Mouse (Mus musculus): ENCODE measurements around the gene Fitm1. TPM values are rescaled to one million over a fixed set of nuclear protein-coding genes. Genes with fewer than 3 reads are reported as not detected.

Fitm1 gene
- polyA plus RNA-seq, 1 experiment = 12.8 TPM

- H3K79me2 ChIP-seq (ENCODE audit: control insufficient read depth, insufficient read depth) = no peaks in the 10 kb centered on the region
- peak overlapping the region; percentile 77 for H3K4me2 ChIP-seq (ENCODE audit: low read depth)
- no peaks in the 10 kb centered on the region for H3K36me3 ChIP-seq (ENCODE audit: control insufficient read depth, insufficient read depth)
- H3K4me3 ChIP-seq = peak overlapping the region; percentile 33
- peak overlapping the region; percentile 67 for H3ac ChIP-seq (ENCODE audit: control insufficient read depth, insufficient read length)
- no peak for TF ChIP-seq POLR2AphosphoS2 (IDR thresholded peaks at IDR 0.05; ENCODE audit: insufficient read length, low read depth)
- no peak for TF ChIP-seq MYOG (IDR thresholded peaks at IDR 0.05; ENCODE audit: control insufficient read depth in 1 of 3, insufficient read depth in 1 of 3, insufficient read length in 2 of 3, low read depth in 2 of 3)
- no peak for TF ChIP-seq SRF (IDR thresholded peaks at IDR 0.05; ENCODE audit: control insufficient read depth, insufficient read length, low read depth)
- TF ChIP-seq E2F4 (IDR thresholded peaks at IDR 0.05; ENCODE audit: insufficient read depth) = no peak
- TF ChIP-seq CEBPB (IDR thresholded peaks at IDR 0.05; ENCODE audit: insufficient read depth, poor library complexity, severe bottlenecking) = no peak
- no peak for TF ChIP-seq TCF12 (IDR thresholded peaks at IDR 0.05; ENCODE audit: insufficient read depth, poor library complexity, severe bottlenecking)
- TF ChIP-seq MAX (IDR thresholded peaks at IDR 0.05; ENCODE audit: low read depth) = no peak
- no peak for TF ChIP-seq TCF3 (IDR thresholded peaks at IDR 0.05; ENCODE audit: insufficient read length, low read depth)
- TF ChIP-seq MYOD1 (IDR thresholded peaks at IDR 0.05; ENCODE audit: control insufficient read depth in 1 of 3, insufficient read length in 2 of 3, low read depth in 2 of 3) = no peak
- no peak for TF ChIP-seq POLR2A (IDR thresholded peaks at IDR 0.05; ENCODE audit: insufficient read length, low read depth)
- no peak for TF ChIP-seq USF1 (IDR thresholded peaks at IDR 0.05; ENCODE audit: low read depth)
- no peak for TF ChIP-seq REST (IDR thresholded peaks at IDR 0.05; ENCODE audit: insufficient read depth, insufficient read length)
- H3K27me3 ChIP-seq (ENCODE audit: control insufficient read depth, insufficient read depth, insufficient read length) = no peaks in the 10 kb centered on the region
Measured at GRCm38 (mm10) chr14:55585566-55585960, 10.1 kb downstream of the Fitm1 start.

- H3K4me3 ChIP-seq = no peak overlapping the region
- H3K79me2 ChIP-seq (ENCODE audit: control insufficient read depth, insufficient read depth) = no peaks in the 10 kb centered on the region
- no peak overlapping the region for H3K4me2 ChIP-seq (ENCODE audit: low read depth)
- H3K36me3 ChIP-seq (ENCODE audit: control insufficient read depth, insufficient read depth) = no peaks in the 10 kb centered on the region
- no peak overlapping the region for H3ac ChIP-seq (ENCODE audit: control insufficient read depth, insufficient read length)
- H3K27me3 ChIP-seq (ENCODE audit: control insufficient read depth, insufficient read depth, insufficient read length) = no peaks in the 10 kb centered on the region
- TF ChIP-seq POLR2A (IDR thresholded peaks at IDR 0.05; ENCODE audit: insufficient read length, low read depth) (no peak), CEBPB (IDR thresholded peaks at IDR 0.05; ENCODE audit: insufficient read depth, poor library complexity, severe bottlenecking) (no peak)
Measured at GRCm38 (mm10) chr14:55586149-55586548, 10.7 kb downstream of the Fitm1 start.

- no peak overlapping the region for H3K4me2 ChIP-seq (ENCODE audit: low read depth)
- no peak overlapping the region for H3K4me3 ChIP-seq
- no peaks in the 10 kb centered on the region for H3K27me3 ChIP-seq (ENCODE audit: control insufficient read depth, insufficient read depth, insufficient read length)
- TF ChIP-seq MYOG (IDR thresholded peaks at IDR 0.05; ENCODE audit: control insufficient read depth in 1 of 3, insufficient read depth in 1 of 3, insufficient read length in 2 of 3, low read depth in 2 of 3) = no peak
- TF ChIP-seq POLR2AphosphoS2 (IDR thresholded peaks at IDR 0.05; ENCODE audit: insufficient read length, low read depth) = no peak
- TF ChIP-seq USF1 (IDR thresholded peaks at IDR 0.05; ENCODE audit: low read depth) = no peak
- TF ChIP-seq POLR2A (IDR thresholded peaks at IDR 0.05; ENCODE audit: insufficient read length, low read depth) = no peak
- no peak for TF ChIP-seq SRF (IDR thresholded peaks at IDR 0.05; ENCODE audit: control insufficient read depth, insufficient read length, low read depth)
- no peak for TF ChIP-seq TCF12 (IDR thresholded peaks at IDR 0.05; ENCODE audit: insufficient read depth, poor library complexity, severe bottlenecking)
- no peak for TF ChIP-seq MYOD1 (IDR thresholded peaks at IDR 0.05; ENCODE audit: control insufficient read depth in 1 of 3, insufficient read length in 2 of 3, low read depth in 2 of 3)
- TF ChIP-seq MAX (IDR thresholded peaks at IDR 0.05; ENCODE audit: low read depth) = no peak
- no peak for TF ChIP-seq E2F4 (IDR thresholded peaks at IDR 0.05; ENCODE audit: insufficient read depth)
- TF ChIP-seq CEBPB (IDR thresholded peaks at IDR 0.05; ENCODE audit: insufficient read depth, poor library complexity, severe bottlenecking) = no peak
- no peak for TF ChIP-seq TCF3 (IDR thresholded peaks at IDR 0.05; ENCODE audit: insufficient read length, low read depth)
- TF ChIP-seq REST (IDR thresholded peaks at IDR 0.05; ENCODE audit: insufficient read depth, insufficient read length) = no peak
- H3ac ChIP-seq (ENCODE audit: control insufficient read depth, insufficient read length) = no peak overlapping the region
- H3K79me2 ChIP-seq (ENCODE audit: control insufficient read depth, insufficient read depth) = peaks cover 18% of the 10 kb centered on the region
- H3K36me3 ChIP-seq (ENCODE audit: control insufficient read depth, insufficient read depth) = no peaks in the 10 kb centered on the region
Measured at GRCm38 (mm10) chr14:55589271-55589670, 13.9 kb downstream of the Fitm1 start.

- Histone ChIP-seq H3K36me3 (ENCODE audit: control insufficient read depth, insufficient read depth) (no peaks in the 10 kb centered on the region), H3K4me3 (peak overlapping the region; percentile 89), H3K27me3 (ENCODE audit: control insufficient read depth, insufficient read depth, insufficient read length) (no peaks in the 10 kb centered on the region), H3K79me2 (ENCODE audit: control insufficient read depth, insufficient read depth) (peaks cover 18% of the 10 kb centered on the region), H3K4me2 (ENCODE audit: low read depth) (peak overlapping the region; percentile 87), H3ac (ENCODE audit: control insufficient read depth, insufficient read length) (peak overlapping the region; percentile 46)
- TF ChIP-seq REST (IDR thresholded peaks at IDR 0.05; ENCODE audit: insufficient read depth, insufficient read length) = no peak
- no peak for TF ChIP-seq TCF12 (IDR thresholded peaks at IDR 0.05; ENCODE audit: insufficient read depth, poor library complexity, severe bottlenecking)
- no peak for TF ChIP-seq MYOD1 (IDR thresholded peaks at IDR 0.05; ENCODE audit: control insufficient read depth in 1 of 3, insufficient read length in 2 of 3, low read depth in 2 of 3)
- TF ChIP-seq MYOG (IDR thresholded peaks at IDR 0.05; ENCODE audit: control insufficient read depth in 1 of 3, insufficient read depth in 1 of 3, insufficient read length in 2 of 3, low read depth in 2 of 3) = no peak
- no peak for TF ChIP-seq POLR2A (IDR thresholded peaks at IDR 0.05; ENCODE audit: insufficient read length, low read depth)
- no peak for TF ChIP-seq MAX (IDR thresholded peaks at IDR 0.05; ENCODE audit: low read depth)
- no peak for TF ChIP-seq CEBPB (IDR thresholded peaks at IDR 0.05; ENCODE audit: insufficient read depth, poor library complexity, severe bottlenecking)
- no peak for TF ChIP-seq POLR2AphosphoS2 (IDR thresholded peaks at IDR 0.05; ENCODE audit: insufficient read length, low read depth)
- TF ChIP-seq SRF (IDR thresholded peaks at IDR 0.05; ENCODE audit: control insufficient read depth, insufficient read length, low read depth) = no peak
- TF ChIP-seq USF1 (IDR thresholded peaks at IDR 0.05; ENCODE audit: low read depth) = no peak
- TF ChIP-seq TCF3 (IDR thresholded peaks at IDR 0.05; ENCODE audit: insufficient read length, low read depth) = no peak
- TF ChIP-seq E2F4 (IDR thresholded peaks at IDR 0.05; ENCODE audit: insufficient read depth) = no peak
Measured at GRCm38 (mm10) chr14:55589771-55590448, 14.5 kb downstream of the Fitm1 start.
